Mouse (Mus musculus): ENCODE results near the gene Gps1. TPM values are rescaled to one million over a fixed set of nuclear protein-coding genes. Genes with fewer than 3 reads are reported as not detected.

Gene Gps1
- polyA plus RNA-seq (2017; shearing (Covaris generic)), result 79.8 TPM

DNA sequence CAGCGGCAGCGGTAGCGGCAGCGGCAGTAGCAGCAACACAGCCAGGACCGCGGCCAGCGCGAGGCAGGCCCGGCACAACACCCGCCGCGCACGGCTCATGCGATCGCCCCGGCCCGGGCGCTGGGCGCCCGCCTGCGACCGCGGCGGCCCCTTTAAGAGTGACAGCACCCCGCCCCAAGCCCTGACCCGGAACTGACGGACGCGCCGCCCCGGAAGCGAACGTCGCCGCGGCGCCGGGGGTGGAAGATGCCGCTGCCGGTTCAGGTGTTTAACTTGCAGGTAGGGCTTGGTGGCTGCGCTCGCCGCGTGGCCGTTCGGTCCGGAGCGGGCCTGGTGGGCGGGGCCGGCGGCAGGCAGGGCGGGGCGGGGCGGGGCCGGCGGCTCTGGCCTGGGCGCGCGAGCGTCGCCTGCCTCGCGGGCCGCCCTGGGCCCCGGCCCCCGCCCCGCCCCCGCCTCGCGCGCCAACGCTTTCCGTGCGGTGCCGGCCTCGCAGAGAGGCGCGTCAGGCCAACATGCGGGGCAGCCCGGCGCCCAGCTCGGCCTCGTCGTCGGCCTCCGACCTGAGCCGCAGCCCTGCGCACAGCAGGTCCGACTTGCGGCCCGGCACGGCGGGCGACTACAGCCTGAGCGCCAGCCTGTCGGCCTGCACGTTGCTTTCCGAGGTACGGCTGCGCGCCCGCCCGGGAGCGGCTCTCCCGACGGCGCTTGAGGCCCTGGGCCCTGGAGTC, at the start of gene Gps1, which contains the start of gene Rfng:
Gps1 (plus strand) TSS at position 209 of the 728 bp plus-strand sequence.
Rfng (minus strand) TSS at position 144 of the 728 bp plus-strand sequence.

DNA sequence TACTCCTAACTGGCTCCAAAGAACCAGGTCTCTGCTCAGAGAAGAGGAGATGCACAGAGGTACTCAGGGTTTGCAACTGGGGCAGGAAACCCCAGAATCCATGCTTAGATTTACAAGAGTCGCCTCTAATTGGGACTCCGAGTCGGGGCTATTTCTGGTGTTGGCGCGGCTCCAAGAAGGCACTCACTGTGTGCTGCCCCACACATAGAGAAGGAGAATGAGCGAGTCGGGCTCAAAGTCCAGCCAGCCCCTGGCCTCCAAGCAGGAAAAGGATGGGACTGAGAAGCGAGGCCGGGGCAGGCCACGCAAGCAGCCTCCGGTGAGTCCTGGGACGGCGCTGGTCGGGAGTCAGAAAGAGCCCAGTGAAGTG, 21.4 kb upstream of the Gps1 start, which contains the start of gene Hmga1b:
Hmga1b (plus strand) TSS at position 123 of the 370 bp plus-strand sequence.

DNA sequence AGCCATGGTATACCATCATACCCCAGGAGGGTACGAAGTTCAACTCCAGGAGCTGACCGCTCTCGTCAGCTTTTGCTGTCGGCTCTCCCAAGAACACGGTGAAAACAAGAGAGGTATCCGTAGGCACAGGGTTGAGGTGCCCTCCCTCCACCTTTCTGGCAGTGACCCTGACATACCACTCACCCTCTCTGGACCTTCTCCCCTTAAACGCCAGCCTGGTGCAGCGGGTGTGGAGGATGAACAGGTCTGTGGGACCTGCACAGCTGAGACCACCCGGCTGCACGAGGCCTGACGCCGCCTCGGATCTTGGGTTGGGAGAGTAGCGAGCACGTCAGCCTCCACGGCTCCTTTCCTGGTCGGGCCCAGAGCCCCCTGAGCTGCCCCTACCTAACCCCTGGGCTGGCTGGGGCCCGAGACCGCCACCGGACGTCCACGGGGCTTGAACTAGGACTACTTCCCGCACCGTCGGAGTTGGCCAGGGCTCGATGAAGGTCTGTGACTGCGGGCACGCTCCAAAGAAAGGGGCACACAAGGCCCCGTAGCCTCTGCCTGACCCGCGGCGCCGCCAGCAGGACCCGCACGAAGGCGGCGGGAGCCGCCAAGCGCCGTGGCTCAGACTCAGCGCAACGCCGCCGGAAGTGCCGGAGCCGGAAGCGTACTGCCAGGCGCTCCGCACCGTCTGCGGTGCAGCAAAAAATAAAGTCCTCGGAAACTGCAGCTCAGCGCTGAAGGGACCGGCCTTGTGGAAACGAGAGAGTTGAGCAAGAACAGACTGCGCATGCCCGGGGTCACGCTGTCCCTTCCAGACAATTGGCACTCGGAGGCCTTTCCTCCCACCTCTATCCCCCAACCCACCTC, 11.9 kb downstream of the Gps1 start, which contains the start of gene Dus1l:
Dus1l (minus strand) TSS at position 648 of the 858 bp plus-strand sequence.

DNA sequence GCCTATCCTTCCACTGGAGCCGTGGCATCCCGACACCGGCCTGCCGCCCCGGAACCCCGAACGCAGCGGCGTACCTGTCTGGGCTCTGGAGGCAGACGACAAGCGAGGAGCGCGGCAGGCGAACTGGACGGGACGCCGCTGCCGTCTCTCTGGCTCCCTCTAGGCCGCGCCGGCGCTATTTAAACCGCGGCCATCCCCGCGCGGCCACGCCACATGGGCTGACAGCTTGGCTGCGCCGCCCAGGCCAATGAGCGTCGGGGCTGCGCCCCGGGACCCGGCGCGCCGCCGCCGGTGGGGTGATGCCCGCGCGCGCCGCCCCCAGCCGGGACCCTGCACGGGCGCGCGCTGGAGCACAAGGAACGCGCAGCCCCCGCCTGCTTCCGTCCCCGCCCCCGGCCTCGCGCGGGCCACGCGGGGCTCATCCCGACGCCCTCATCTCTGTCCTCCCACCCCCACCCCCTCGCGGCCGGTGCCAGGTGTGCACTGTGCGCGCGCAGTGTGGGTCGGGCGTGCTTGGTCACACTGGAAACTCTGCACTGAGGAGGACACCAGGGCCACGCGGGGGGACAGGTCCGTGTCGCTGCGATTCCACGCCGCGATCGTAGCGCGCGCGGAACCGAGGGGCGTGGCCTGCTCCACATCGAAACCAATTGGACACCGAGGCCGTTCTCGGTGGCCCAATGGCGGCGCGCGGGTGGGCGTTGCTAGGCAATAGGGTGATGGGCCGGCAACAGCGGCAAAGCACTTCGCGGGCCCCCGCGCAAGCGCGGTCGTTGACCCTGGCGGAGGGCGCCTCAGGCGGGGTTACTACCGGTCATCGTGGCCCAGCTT, 40.1 kb downstream of the Gps1 start, which contains the start of gene Fasn:
Fasn (minus strand) TSS at position 592 of the 831 bp plus-strand sequence.

Other genes with a start within 250 kb of the Gps1 start
- gene Mcrip1, start 234.5 kb upstream of the Gps1 start, polyA plus RNA-seq (2017; shearing (Covaris generic)), result 63.3 TPM
- not detected for gene Ppp1r27, start 233.1 kb upstream of the Gps1 start, polyA plus RNA-seq (2017; shearing (Covaris generic))
- gene P4hb, start 211.0 kb upstream of the Gps1 start, polyA plus RNA-seq (2017; shearing (Covaris generic)), result 187 TPM
- gene Arhgdia, start 202.6 kb upstream of the Gps1 start, polyA plus RNA-seq (2017; shearing (Covaris generic)), result 737 TPM
- gene Alyref, start 185.9 kb upstream of the Gps1 start, polyA plus RNA-seq (2017; shearing (Covaris generic)), result 275 TPM
- gene Anapc11, start 185.9 kb upstream of the Gps1 start, polyA plus RNA-seq (2017; shearing (Covaris generic)), result 80.0 TPM
- gene Npb, start 175.8 kb upstream of the Gps1 start, polyA plus RNA-seq (2017; shearing (Covaris generic)), result not detected
- 159 TPM for gene Pcyt2, start 166.3 kb upstream of the Gps1 start, polyA plus RNA-seq (2017; shearing (Covaris generic))
- gene Sirt7, start 159.0 kb upstream of the Gps1 start, polyA plus RNA-seq (2017; shearing (Covaris generic)), result 158 TPM
- 52.8 TPM for gene Mafg, start 150.7 kb upstream of the Gps1 start, polyA plus RNA-seq (2017; shearing (Covaris generic))
- 0.24 TPM for gene Pycr1, start 140.5 kb upstream of the Gps1 start, polyA plus RNA-seq (2017; shearing (Covaris generic))
- not detected for gene Myadml2, start 136.1 kb upstream of the Gps1 start, polyA plus RNA-seq (2017; shearing (Covaris generic))
- not detected for gene Notum, start 123.1 kb upstream of the Gps1 start, polyA plus RNA-seq (2017; shearing (Covaris generic))
- 103 TPM for gene Aspscr1, start 111.3 kb upstream of the Gps1 start, polyA plus RNA-seq (2017; shearing (Covaris generic))
- gene Cenpx, start 70.5 kb upstream of the Gps1 start, polyA plus RNA-seq (2017; shearing (Covaris generic)), result 87.8 TPM
- gene Lrrc45, start 70.3 kb upstream of the Gps1 start, polyA plus RNA-seq (2017; shearing (Covaris generic)), result 52.6 TPM
- 0.70 TPM for gene Rac3, start 62.8 kb upstream of the Gps1 start, polyA plus RNA-seq (2017; shearing (Covaris generic))
- 11.1 TPM for gene Dcxr, start 57.0 kb upstream of the Gps1 start, polyA plus RNA-seq (2017; shearing (Covaris generic))
- not detected for gene Cbr2, start 52.2 kb upstream of the Gps1 start, polyA plus RNA-seq (2017; shearing (Covaris generic))
- gene Hmga1b, start 21.5 kb upstream of the Gps1 start, polyA plus RNA-seq (2017; shearing (Covaris generic)), result 15.1 TPM
- 23.6 TPM for gene Rfng, start 65 bp upstream of the Gps1 start, polyA plus RNA-seq (2017; shearing (Covaris generic))
- 40.0 TPM for gene Dus1l, start 12.1 kb downstream of the Gps1 start, polyA plus RNA-seq (2017; shearing (Covaris generic))
- 50.6 TPM for gene Fasn, start 40.3 kb downstream of the Gps1 start, polyA plus RNA-seq (2017; shearing (Covaris generic))
- gene Ccdc57, start 148.6 kb downstream of the Gps1 start, polyA plus RNA-seq (2017; shearing (Covaris generic)), result 0.21 TPM
- 21.0 TPM for gene Slc16a3, start 164.2 kb downstream of the Gps1 start, polyA plus RNA-seq (2017; shearing (Covaris generic))
- 227 TPM for gene Csnk1d, start 207.1 kb downstream of the Gps1 start, polyA plus RNA-seq (2017; shearing (Covaris generic))

Data from effector memory CD4-positive, alpha-beta T cell, adult 5 months (primary cell).